Mouse (Mus musculus): ENCODE results near the gene Plekhg5.

The Plekhg5 gene

DNA sequence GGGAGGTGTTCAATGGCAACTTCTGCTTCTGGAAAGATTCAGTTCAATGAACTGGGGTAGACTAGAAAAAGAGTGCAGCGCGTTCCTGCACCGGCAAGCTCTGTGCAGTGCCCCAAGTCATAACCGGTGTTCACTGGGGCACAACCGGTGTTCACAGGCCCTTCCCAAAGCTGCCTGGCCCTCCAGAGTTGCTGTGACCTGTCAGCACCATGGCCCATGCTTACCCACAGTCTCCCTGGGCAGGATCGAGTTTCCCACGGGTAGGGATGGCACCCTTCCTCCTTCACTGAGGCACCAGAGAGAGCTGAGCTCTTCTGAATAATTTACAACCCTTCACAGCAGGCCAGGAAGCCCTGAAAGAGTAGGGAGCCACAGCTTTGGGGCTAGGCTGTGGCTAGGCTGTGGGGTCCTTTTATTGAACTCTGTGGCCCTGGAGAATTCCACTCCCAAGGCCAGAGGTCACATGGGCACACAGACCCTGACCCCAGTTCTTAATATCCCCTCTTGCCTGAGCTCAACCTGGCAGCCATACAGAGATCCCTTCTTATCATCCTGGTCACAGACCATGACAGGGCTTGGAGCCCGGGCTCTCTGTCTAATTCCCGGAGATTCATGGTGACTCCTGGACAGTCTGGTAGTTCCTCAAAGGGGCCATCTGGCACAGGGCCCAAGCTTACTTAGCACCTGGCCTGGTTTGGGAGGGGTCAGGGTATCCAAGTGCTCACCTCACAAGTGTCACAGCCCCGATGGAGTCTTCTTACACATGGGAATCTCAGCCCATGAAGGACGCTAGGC, 73.9 kb downstream of the Plekhg5 start:
- no peak for DNase-seq (ENCODE audit: low spot score)

DNA sequence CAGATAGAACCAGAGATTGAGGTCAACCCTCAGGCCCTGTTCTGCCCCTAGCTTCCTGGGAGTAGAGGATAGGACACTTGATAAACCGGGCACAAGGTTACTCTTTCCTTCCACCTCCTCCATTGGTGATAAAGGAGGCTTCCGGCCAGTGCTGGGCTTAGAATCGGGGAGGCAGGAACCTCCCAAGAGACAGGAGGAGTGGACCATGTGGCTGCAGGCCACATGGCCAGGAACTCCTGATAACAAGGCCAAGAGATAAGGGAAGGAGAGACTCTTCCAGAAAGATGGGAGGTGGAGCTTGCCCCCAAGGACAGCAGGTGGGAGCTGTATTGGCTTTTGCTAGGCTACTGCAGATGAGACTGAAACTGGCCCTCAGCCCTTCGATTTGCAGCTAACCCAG, 78.2 kb downstream of the Plekhg5 start:
- DNase-seq (ENCODE audit: low spot score): no peak

DNA sequence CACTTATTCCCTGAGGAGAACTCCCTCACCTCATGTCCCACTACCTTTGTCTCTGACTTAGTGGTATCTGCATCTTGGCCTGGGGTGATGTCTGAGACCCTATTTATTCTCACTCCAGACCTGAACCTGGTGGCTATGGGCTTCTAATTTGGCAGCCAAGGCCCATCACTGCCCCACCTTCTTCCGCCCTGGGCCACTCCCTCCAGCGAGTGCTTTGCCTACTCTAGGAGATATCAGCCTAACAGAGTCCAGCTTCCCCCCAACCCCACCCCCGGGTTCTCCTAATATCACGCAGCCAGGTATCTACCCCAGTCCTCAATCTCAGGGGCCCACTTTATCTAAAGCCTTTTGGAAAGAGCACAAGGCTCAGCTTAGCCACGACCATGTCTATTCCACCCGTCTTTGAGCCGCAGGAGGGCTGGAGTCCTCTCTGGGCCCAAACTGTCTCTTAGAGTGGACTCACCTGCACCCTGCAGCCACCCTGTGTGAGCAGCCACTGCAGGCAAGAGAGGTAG, 79.2 kb downstream of the Plekhg5 start:
- no peak for DNase-seq (ENCODE audit: low spot score)

DNA sequence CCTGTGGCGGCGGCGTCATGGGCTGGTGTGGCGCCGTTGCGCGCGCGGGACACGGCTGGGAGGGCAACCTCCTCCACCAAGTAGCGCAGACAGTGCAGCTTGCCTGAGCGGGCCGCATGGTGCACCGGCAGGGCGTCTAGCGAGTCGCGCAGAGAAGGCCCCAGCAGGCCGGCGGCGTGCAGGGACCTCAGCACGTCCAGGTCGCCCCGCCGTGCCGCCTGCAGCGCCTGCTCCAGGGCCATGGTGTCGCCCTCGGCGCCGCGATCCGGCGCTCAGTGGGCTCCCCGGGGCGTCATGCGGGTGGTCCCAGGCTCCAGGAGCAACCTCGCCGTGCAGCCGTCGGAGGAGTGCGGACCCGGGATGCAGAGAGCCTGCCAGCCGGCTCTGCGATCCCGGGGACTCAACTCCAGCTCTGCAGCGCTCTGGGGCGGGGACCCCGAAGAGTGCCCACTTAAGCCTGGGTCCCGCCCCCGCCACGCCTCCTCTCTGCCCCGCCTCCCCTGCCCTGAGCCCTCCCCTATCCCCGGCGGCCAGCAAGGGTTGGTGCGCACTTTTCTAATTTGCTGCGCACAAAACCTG, 79.8 kb downstream of the Plekhg5 start, which contains the start of gene Espn:
Gene Espn (minus strand): TSS at position 406 of the 579 bp plus-strand sequence.
- DNase-seq (ENCODE audit: low spot score): no peak

DNA sequence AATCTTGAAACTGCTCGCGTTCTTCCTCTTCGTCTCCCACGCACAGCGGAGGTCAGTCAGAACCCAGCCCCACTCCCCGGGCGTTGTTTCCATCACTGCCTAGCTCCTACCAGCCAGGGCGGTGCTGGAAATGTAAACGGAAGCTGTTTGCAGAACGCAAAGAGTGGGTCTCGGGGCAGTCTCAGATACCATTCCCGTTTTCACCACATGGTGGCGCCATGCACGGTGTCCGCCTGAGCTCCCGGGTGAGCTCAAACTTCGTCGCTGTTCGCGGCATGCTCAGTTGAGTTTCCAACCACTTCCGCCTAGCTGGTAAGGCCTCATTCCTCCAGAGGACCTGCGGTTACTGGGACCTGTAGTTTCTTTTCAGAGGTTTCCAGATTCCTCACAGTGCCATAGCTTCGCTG, 81.5 kb downstream of the Plekhg5 start:
- DNase-seq (ENCODE audit: low spot score): peak; percentile 76

DNA sequence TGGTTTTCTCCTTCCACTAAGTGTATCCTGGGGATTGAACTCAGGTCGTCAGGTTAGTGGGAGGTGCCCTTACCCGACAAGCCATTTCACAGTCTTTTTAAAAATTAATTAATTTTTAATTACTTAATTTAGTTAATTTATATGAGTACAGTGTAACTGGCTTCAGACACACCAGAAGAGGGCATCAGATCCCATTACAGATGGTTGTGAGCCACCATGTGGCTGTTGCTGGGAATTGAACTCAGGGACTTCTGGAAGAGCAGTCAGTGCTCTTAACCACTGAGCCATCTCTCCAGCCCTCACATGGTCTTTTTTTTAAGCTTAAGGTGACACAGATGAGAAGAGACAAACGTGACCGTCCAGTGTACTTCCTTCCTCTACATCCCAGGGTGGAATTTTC, 82.7 kb downstream of the Plekhg5 start:
- no peak for DNase-seq (ENCODE audit: low spot score)

DNA sequence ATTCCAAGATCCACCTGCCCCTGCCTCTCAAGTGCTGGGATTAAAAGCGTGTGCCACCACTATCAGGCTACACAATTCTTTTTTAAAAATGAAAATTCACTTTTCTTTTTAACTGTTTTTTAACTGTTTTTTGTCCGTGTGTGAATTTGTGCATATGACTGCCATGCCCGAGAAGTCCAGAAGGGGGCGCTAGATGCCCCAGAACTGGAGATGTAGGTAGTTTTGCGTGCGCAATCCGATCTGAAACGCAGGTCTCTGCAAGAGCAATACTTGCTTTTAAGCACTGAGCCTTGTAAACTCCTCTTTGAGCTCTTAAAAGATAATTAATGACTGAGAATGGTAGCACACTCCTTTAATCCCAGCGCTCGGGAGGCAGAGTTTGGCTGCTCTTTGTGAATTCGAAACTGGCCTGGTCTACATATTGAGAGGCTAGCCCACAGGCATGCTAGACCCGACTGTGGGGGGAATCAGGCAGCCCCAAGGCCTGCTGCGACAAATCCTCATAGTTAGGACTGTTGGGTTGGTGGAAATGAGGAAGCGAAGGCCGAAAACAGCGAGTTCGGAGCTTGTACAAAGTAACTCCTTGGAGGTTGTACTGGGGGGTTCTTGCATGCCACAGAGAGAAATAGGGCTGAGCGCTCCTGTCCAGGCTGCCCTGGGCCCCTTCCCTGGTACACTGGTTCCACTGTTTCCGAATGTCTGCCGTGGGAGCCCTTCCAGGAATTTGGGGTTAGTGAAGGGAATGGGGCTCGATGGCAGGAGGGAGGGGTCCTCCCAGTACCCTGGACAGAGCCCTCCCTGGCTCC, 85.7 kb downstream of the Plekhg5 start:
- peak; percentile 69 for DNase-seq (ENCODE audit: low spot score)

DNA sequence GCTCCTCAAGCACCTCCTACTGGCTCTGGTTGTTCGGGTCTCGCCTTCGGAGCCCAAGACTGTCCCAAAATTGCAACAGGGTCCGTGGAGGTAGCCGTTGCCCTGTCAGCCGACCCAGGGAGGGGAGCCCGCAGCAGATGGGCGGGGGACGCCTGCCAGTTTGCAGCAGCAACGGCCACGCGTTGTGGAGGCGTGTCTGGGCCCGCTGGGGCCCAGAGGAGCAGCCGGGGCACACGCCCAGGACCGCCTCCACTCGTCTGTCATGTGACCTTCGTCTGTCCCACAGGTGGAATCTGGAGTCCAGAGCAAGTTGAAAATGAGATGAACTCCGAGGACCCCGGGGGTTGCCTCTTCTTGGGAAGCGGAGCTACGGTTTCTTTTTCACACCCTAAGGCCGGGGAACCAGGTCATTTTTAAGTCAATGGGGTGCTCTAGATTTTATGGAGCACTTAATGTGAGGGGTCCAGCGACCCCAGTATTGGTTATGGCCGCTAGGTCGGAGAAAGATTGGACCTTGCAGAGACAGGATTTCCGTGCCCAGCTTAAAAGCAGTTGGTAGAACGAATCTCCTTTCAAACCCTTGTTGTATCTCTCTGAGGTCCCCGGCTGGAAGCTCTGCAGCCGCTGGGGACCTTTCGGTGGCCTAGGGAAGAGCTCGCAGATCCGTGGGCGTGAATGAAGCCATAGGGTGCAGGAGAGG, 86.4 kb downstream of the Plekhg5 start, which contains the start of gene Hes2:
Gene Hes2 (plus strand): TSS at position 283 of the 700 bp plus-strand sequence.
- no peak for DNase-seq (ENCODE audit: low spot score)

DNA sequence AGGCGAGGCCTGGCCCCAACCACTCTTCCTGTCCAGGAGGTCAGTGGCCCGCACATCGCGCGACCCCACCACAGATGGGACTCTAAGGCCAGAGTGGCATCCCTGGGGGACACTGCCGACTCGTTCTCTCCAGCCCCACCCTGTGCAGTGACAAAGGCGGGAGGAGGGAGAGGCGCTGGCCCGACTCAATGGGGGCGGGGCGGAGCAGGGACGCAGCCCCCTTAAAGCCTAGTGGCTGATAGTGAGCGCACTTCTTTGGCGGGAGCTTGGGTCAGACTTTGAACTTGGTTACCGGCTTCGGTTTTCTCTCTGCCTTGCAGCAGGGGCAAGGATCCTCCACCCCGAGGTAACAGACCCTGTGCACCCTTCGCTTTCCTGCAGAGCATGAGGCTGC, 87.0 kb downstream of the Plekhg5 start:
- no peak for DNase-seq (ENCODE audit: low spot score)

DNA sequence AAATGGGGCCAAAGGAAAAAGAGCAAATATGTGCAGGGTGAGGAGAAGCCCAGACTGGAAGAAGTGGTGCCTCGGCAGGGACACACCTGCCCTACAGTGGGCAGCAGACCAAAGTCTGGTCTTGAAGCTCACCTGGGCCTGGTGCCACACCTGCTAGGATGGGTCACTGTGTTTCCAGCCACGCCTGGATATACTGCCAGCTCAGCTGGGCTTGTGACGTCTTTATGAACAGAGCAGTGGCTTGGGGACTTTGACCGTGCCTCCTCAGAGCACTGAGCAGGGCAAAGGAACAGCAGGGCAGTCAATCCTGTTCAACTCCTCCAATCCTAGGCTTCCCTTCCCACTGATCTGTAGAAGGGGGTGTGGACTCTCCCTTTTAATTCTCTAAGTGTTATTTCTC, 88.5 kb downstream of the Plekhg5 start:
- no peak for DNase-seq (ENCODE audit: low spot score)

DNA sequence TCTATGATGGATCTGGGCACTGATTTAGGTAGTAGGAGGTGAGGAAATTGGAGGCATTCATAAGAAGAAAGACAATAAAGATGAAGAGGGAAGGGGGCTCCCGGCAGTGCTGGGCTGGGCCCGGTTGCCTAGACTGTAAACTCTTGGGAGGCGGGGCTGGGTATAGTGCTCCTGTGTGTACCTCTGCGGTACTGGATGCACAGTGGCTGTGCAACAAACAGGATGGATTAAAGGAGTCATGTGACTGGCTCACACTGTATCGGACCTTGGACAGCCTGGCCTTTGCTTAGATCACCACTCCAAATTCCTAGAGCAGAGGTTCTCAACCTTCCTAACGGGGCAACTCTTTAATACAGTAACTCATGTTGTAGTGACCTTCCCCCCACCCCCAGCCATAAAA, 89.3 kb downstream of the Plekhg5 start:
- no peak for DNase-seq (ENCODE audit: low spot score)

DNA sequence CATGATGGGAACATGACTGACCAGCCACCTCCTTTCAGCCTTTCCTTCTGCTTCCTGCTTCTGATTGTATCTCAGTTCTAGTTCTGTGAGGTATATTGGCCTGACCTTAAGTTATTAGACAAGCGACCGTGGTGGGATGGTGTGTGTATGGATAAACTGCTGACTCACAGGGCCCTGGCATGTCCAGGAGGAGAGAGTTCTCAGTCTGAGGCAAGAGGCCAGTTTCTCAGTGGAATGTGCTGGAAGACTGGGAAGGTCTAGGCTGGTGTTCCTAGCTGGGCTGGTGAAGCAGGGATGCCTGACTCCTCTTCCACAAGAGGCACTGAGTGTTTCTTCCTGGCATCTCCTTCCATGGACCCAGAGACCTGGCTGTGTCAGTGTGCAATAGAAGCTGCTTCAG, 90.5 kb downstream of the Plekhg5 start:
- DNase-seq (ENCODE audit: low spot score): no peak

Data from c-Kit-positive CD71-positive TER-119-positive erythroid progenitor cells, embryonic 14.5 days (primary cell).